Mouse (Mus musculus): Measurements from ENCODE around the gene Lyrm7. TPM values are rescaled to one million over a fixed set of nuclear protein-coding genes. Genes with fewer than 3 reads are reported as not detected.

The Lyrm7 gene
- 1 to 10 TPM in 1 of 2 experiments, under 1 TPM in 1; 0.13 to 1.8 TPM for polyA plus RNA-seq (2012; fragmentation: generic; extraction: Trizol)

GRCm38 (mm10) chr11:54860256-54861038 lies at the start of gene Lyrm7:
Gene Lyrm7, minus strand, starts transcription at chr11:54860916.

GRCm38 (mm10) chr11:54902333-54903323 lies 41.9 kb upstream of the Lyrm7 start, which contains the start of gene Gpx3:
Gene Gpx3, plus strand, starts transcription at chr11:54902453.

GRCm38 (mm10) chr11:54866119-54867048 lies 5.7 kb upstream of the Lyrm7 start, which contains the start of gene Hint1:
Gene Hint1, plus strand, starts transcription at chr11:54866383.

GRCm38 (mm10) chr11:54787488-54788474 lies 72.9 kb downstream of the Lyrm7 start, which contains the start of gene Cdc42se2:
Gene Cdc42se2, minus strand, starts transcription at chr11:54787675.

Other genes starting within 250 kb of the Lyrm7 start
- gene Cdc42se2, start 73.2 kb downstream of the Lyrm7 start, polyA plus RNA-seq (2012; fragmentation: generic; extraction: Trizol), result 10 to 100 TPM in 1 of 2 experiments, 1 to 10 TPM in 1; 5.5 to 16.7 TPM
- gene Hint1, start 5.5 kb upstream of the Lyrm7 start, polyA plus RNA-seq (2012; fragmentation: generic; extraction: Trizol), result 1,000 to 10,000 TPM; 1,198 to 1,532 TPM
- gene Gpx3, start 41.5 kb upstream of the Lyrm7 start, polyA plus RNA-seq (2012; fragmentation: generic; extraction: Trizol), result under 1 TPM; 0.04 to 0.30 TPM
- gene Tnip1, start 102.0 kb upstream of the Lyrm7 start, polyA plus RNA-seq (2012; fragmentation: generic; extraction: Trizol), result 10 to 100 TPM; 24.6 to 84.0 TPM
- gene Anxa6, start 172.5 kb upstream of the Lyrm7 start, polyA plus RNA-seq (2012; fragmentation: generic; extraction: Trizol), result 100 to 1,000 TPM; 161 to 416 TPM
- not detected for gene Ccdc69, start 217.2 kb upstream of the Lyrm7 start, polyA plus RNA-seq (2012; fragmentation: generic; extraction: Trizol)
- gene Gm2a, start 237.2 kb upstream of the Lyrm7 start, polyA plus RNA-seq (2012; fragmentation: generic; extraction: Trizol), result 10 to 100 TPM in 1 of 2 experiments, 1 to 10 TPM in 1; 1.3 to 10.1 TPM

Measured in C3H10T1/2 (cell line).